Mouse (Mus musculus): Measurements from ENCODE around the gene Lrrc7. TPM values are rescaled to one million over a fixed set of nuclear protein-coding genes. Genes with fewer than 3 reads are reported as not detected.

Gene Lrrc7
- polyA plus RNA-seq (2012; rRNA removed): 0.02 and 0.04 TPM in 2 replicates

GRCm38 (mm10) chr3:158561987-158562360, at the start of gene Lrrc7:
Gene Lrrc7, minus strand, starts transcription at chr3:158562221.
- H3K27me3 ChIP-seq (ENCODE audit: control insufficient read depth, insufficient read depth, low read length): peaks cover 3% of the 10 kb centered on the region; the same call in 1 of the 2 replicates
- DNase-seq (ENCODE audit: low read depth in 1 of 2, low spot score in 2 of 2): no peak
- 4% methylated on average over 28 of the region's 28 CpGs for WGBS
- no peak for TF ChIP-seq CTCF (IDR thresholded peaks at IDR 0.05; ENCODE audit: extremely low read depth, insufficient read depth, insufficient read length, insufficient replicate concordance)
- TF ChIP-seq POLR2A (IDR thresholded peaks at IDR 0.05; ENCODE audit: low read depth, low read length): no peak
- no peak within 1 kb of the TSS for H3K4me3 ChIP-seq (ENCODE audit: extremely low read depth, insufficient read depth, insufficient read length)
- H3K4me1 ChIP-seq (ENCODE audit: control insufficient read depth, insufficient read depth, insufficient read length): no peaks in the 10 kb centered on the region
- H3K36me3 ChIP-seq (ENCODE audit: control insufficient read depth, insufficient read depth, low read length): no peaks in the 10 kb centered on the region
- H3K27ac ChIP-seq (ENCODE audit: insufficient read depth, low read length): no peak within 1 kb of the TSS

- 60% methylated on average over 1 of the region's 1 CpGs for WGBS
- Histone ChIP-seq H3K4me3 (ENCODE audit: extremely low read depth, insufficient read depth, insufficient read length) (no peak overlapping the region), H3K27me3 (ENCODE audit: control insufficient read depth, insufficient read depth, low read length) (no peaks in the 10 kb centered on the region), H3K36me3 (ENCODE audit: control insufficient read depth, insufficient read depth, low read length) (no peaks in the 10 kb centered on the region), H3K27ac (ENCODE audit: insufficient read depth, low read length) (no peak overlapping the region), H3K4me1 (ENCODE audit: control insufficient read depth, insufficient read depth, insufficient read length) (no peaks in the 10 kb centered on the region)
- TF ChIP-seq POLR2A (IDR thresholded peaks at IDR 0.05; ENCODE audit: low read depth, low read length): no peak
- no peak for TF ChIP-seq CTCF (IDR thresholded peaks at IDR 0.05; ENCODE audit: extremely low read depth, insufficient read depth, insufficient read length, insufficient replicate concordance)
- no peak for DNase-seq (ENCODE audit: low read depth in 1 of 2, low spot score in 2 of 2)
Observed at GRCm38 (mm10) chr3:158607065-158607464, 45.0 kb upstream of the Lrrc7 start.

GRCm38 (mm10) chr3:158605274-158605673, 43.3 kb upstream of the Lrrc7 start:
- no peak for DNase-seq (ENCODE audit: low read depth in 1 of 2, low spot score in 2 of 2)
- no peaks in the 10 kb centered on the region for H3K36me3 ChIP-seq (ENCODE audit: control insufficient read depth, insufficient read depth, low read length)
- H3K4me3 ChIP-seq (ENCODE audit: extremely low read depth, insufficient read depth, insufficient read length): no peak overlapping the region
- no peak overlapping the region for H3K27ac ChIP-seq (ENCODE audit: insufficient read depth, low read length)
- H3K4me1 ChIP-seq (ENCODE audit: control insufficient read depth, insufficient read depth, insufficient read length): no peaks in the 10 kb centered on the region
- TF ChIP-seq POLR2A (IDR thresholded peaks at IDR 0.05; ENCODE audit: low read depth, low read length) (no peak), CTCF (IDR thresholded peaks at IDR 0.05; ENCODE audit: extremely low read depth, insufficient read depth, insufficient read length, insufficient replicate concordance) (no peak)
- no peaks in the 10 kb centered on the region for H3K27me3 ChIP-seq (ENCODE audit: control insufficient read depth, insufficient read depth, low read length)

GRCm38 (mm10) chr3:158561256-158561986, 600 bp downstream of the Lrrc7 start:
- no peak overlapping the region for H3K4me3 ChIP-seq (ENCODE audit: extremely low read depth, insufficient read depth, insufficient read length)
- TF ChIP-seq CTCF (IDR thresholded peaks at IDR 0.05; ENCODE audit: extremely low read depth, insufficient read depth, insufficient read length, insufficient replicate concordance): no peak
- TF ChIP-seq POLR2A (IDR thresholded peaks at IDR 0.05; ENCODE audit: low read depth, low read length): no peak
- WGBS: 5% methylated on average over 55 of the region's 55 CpGs
- peaks cover 3% of the 10 kb centered on the region; the same call in 1 of the 2 replicates for H3K27me3 ChIP-seq (ENCODE audit: control insufficient read depth, insufficient read depth, low read length)
- no peaks in the 10 kb centered on the region for H3K36me3 ChIP-seq (ENCODE audit: control insufficient read depth, insufficient read depth, low read length)
- no peaks in the 10 kb centered on the region for H3K4me1 ChIP-seq (ENCODE audit: control insufficient read depth, insufficient read depth, insufficient read length)
- H3K27ac ChIP-seq (ENCODE audit: insufficient read depth, low read length): no peak overlapping the region
- no peak for DNase-seq (ENCODE audit: low read depth in 1 of 2, low spot score in 2 of 2)

- no peak for DNase-seq (ENCODE audit: low read depth in 1 of 2, low spot score in 2 of 2)
- Histone ChIP-seq H3K4me3 (ENCODE audit: extremely low read depth, insufficient read depth, insufficient read length) (no peak overlapping the region), H3K36me3 (ENCODE audit: control insufficient read depth, insufficient read depth, low read length) (no peaks in the 10 kb centered on the region), H3K4me1 (ENCODE audit: control insufficient read depth, insufficient read depth, insufficient read length) (no peaks in the 10 kb centered on the region), H3K27ac (ENCODE audit: insufficient read depth, low read length) (no peak overlapping the region), H3K27me3 (ENCODE audit: control insufficient read depth, insufficient read depth, low read length) (peaks cover 3% of the 10 kb centered on the region; the same call in 1 of the 2 replicates)
- WGBS: 6% methylated on average over 16 of the region's 16 CpGs
- TF ChIP-seq CTCF (IDR thresholded peaks at IDR 0.05; ENCODE audit: extremely low read depth, insufficient read depth, insufficient read length, insufficient replicate concordance) (no peak), POLR2A (IDR thresholded peaks at IDR 0.05; ENCODE audit: low read depth, low read length) (no peak)
Observed at GRCm38 (mm10) chr3:158560891-158561255, 1.1 kb downstream of the Lrrc7 start.

- WGBS: 5% methylated on average over 18 of the region's 18 CpGs
Observed at GRCm38 (mm10) chr3:158559691-158560650, 2.0 kb downstream of the Lrrc7 start.

More at GRCm38 (mm10) chr3:158559691-158560650, 2.0 kb downstream of the Lrrc7 start:
- DNase-seq (ENCODE audit: low read depth in 1 of 2, low spot score in 2 of 2): no peak
- Histone ChIP-seq H3K27me3 (ENCODE audit: control insufficient read depth, insufficient read depth, low read length) (peaks cover 3% of the 10 kb centered on the region; the same call in 1 of the 2 replicates), H3K4me3 (ENCODE audit: extremely low read depth, insufficient read depth, insufficient read length) (no peak overlapping the region), H3K36me3 (ENCODE audit: control insufficient read depth, insufficient read depth, low read length) (no peaks in the 10 kb centered on the region), H3K27ac (ENCODE audit: insufficient read depth, low read length) (no peak overlapping the region), H3K4me1 (ENCODE audit: control insufficient read depth, insufficient read depth, insufficient read length) (no peaks in the 10 kb centered on the region)
- no peak for TF ChIP-seq POLR2A (IDR thresholded peaks at IDR 0.05; ENCODE audit: low read depth, low read length)
- no peak for TF ChIP-seq CTCF (IDR thresholded peaks at IDR 0.05; ENCODE audit: extremely low read depth, insufficient read depth, insufficient read length, insufficient replicate concordance)

All from spleen, adult 2 months (tissue).